ENCODE assay signal across 8 mouse cellular contexts in the genomic region with DNA sequence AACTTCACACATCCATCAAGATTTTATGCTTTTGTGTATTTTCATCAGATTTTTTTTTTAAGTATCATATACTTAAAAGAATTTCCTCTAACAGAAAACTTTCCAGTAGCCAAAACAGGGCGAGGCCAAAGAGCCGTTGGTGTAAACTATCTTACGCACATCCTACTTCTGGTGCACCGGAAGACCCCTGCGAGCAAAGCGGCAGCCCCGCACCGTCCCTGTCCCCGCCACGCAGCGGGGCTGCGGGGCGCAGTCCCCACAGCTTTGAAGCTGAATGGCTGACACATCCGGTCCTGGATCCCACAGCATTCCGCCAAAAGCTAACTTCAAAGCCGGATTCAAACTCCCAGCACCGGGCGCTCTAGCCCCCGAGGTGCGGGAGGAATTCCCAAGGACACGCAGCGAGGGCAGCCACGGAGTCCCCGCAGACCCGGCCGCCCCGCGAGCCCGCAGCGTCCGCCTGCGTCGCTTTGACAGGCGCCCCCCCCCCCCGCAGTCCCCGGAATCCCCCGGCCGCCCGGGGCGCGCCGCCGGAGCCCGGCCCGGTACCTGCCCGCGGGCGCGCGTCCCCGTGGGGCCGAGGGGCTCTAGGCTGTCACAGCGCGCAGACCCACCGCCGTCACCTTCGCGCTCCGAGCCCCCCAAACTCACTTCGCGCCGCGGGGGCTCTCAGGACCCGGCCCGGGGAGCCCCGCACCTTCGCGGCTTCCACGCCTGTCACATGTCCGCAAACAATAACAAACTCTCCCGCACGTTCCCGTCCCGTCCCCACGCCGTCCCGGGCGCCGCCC. TPM values are rescaled to one million over a fixed set of nuclear protein-coding genes. Genes with fewer than 3 reads are reported as not detected.
A peak's percentile ranks its signal among the peaks of the same experiment; 100 is the strongest.
DNase-seq lines count a peak whose midpoint lies in the region; ATAC-seq and TF ChIP-seq lines count a peak whose summit lies in the region.

No protein-coding gene starts in this region.

- no peaks in the 10 kb centered on the region for H3K27me3 ChIP-seq in heart, adult 2 months (ENCODE audit: control insufficient read depth, insufficient read depth, low read length)
- H3K27me3 ChIP-seq in forebrain, embryonic 15.5 days: 0 out of 2 replicates have a peak, but pooled peaks cover 11% of the 10 kb centered on the region
- no peaks in the 10 kb centered on the region; the same call in 1 of the 2 replicates for H3K27me3 ChIP-seq in midbrain, embryonic 14.5 days (ENCODE audit: control insufficient read depth, insufficient read depth, low read length)
- H3K27me3 ChIP-seq in testis, adult 2 months (ENCODE audit: control insufficient read depth, insufficient read depth, low read length): no peaks in the 10 kb centered on the region

- peaks cover 4% of the 10 kb centered on the region for H3K79me2 ChIP-seq in heart, adult 2 months (replicated peaks; ENCODE audit: control insufficient read depth, insufficient read depth, low read length)

- peak; percentile 47 for ATAC-seq in forebrain, embryonic 15.5 days (replicated peaks)
- ATAC-seq in midbrain, embryonic 14.5 days (ENCODE audit: low FRiP score, low TSS enrichment): peak; percentile 40

- TF ChIP-seq POLR2A in heart, adult 2 months (IDR thresholded peaks at IDR 0.05; ENCODE audit: insufficient read depth, low read depth, low read length): no peak
- TF ChIP-seq POLR2A in bone marrow, adult 2 months (IDR thresholded peaks at IDR 0.05; ENCODE audit: borderline replicate concordance, control insufficient read depth, low read depth, low read length): peak; percentile 53; the same call in 1 of the 2 replicates
- no peak for TF ChIP-seq POLR2A in testis, adult 2 months (IDR thresholded peaks at IDR 0.05; ENCODE audit: control insufficient read depth, low read depth, low read length)

- WGBS in heart, adult 2 months: under 1% methylated on average over 72 of the region's 79 CpGs
- under 1% methylated on average over 66 of the region's 79 CpGs for WGBS in bone marrow, adult 2 months
- under 1% methylated on average over 79 of the region's 79 CpGs for WGBS in forebrain, embryonic 15.5 days
- WGBS in midbrain, embryonic 14.5 days: under 1% methylated on average over 68 of the region's 79 CpGs

- DNase-seq in heart, adult 2 months: peak; percentile 72 to 73
- no peak for DNase-seq in heart, postnatal 25 days (ENCODE audit: low spot score)
- peak; percentile 57 for DNase-seq in kidney, postnatal 10 days
- peak; percentile 69 for DNase-seq in midbrain, embryonic 14.5 days
- DNase-seq in ovary, postnatal 10 days (ENCODE audit: low spot score): no peak

- H3K36me3 ChIP-seq in heart, adult 2 months (ENCODE audit: control insufficient read depth, insufficient read depth, low read length): peaks cover 9% of the 10 kb centered on the region
- H3K36me3 ChIP-seq in forebrain, embryonic 15.5 days: no peaks in the 10 kb centered on the region
- no peaks in the 10 kb centered on the region for H3K36me3 ChIP-seq in midbrain, embryonic 14.5 days (ENCODE audit: control insufficient read depth, insufficient read depth, low read length)
- no peaks in the 10 kb centered on the region for H3K36me3 ChIP-seq in testis, adult 2 months (ENCODE audit: control insufficient read depth, insufficient read depth, low read length)

- H3K9me3 ChIP-seq in forebrain, embryonic 15.5 days: no peaks in the 10 kb centered on the region
- no peaks in the 10 kb centered on the region for H3K9me3 ChIP-seq in midbrain, embryonic 14.5 days (ENCODE audit: control insufficient read depth, low read length)

- H3K9ac ChIP-seq in heart, adult 2 months (ENCODE audit: low read depth, low read length): peak overlapping the region; percentile 100
- H3K9ac ChIP-seq in forebrain, embryonic 15.5 days (replicated peaks): peak overlapping the region; percentile 76
- peak overlapping the region; percentile 86 for H3K9ac ChIP-seq in midbrain, embryonic 14.5 days (replicated peaks; ENCODE audit: low read length)

- H3K4me1 ChIP-seq in heart, adult 2 months (ENCODE audit: control insufficient read depth, insufficient read depth, low read length): peaks cover 15% of the 10 kb centered on the region
- H3K4me1 ChIP-seq in bone marrow, adult 2 months (ENCODE audit: control insufficient read depth, insufficient read depth, low read length): peaks cover 2% of the 10 kb centered on the region; the same call in 1 of the 2 replicates
- H3K4me1 ChIP-seq in forebrain, embryonic 15.5 days: peaks cover 40% of the 10 kb centered on the region
- H3K4me1 ChIP-seq in midbrain, embryonic 14.5 days (ENCODE audit: control insufficient read depth, insufficient read depth, low read length): peaks cover 15% of the 10 kb centered on the region; the same call in 1 of the 2 replicates
- peaks cover 16% of the 10 kb centered on the region for H3K4me1 ChIP-seq in testis, adult 2 months (ENCODE audit: control insufficient read depth, insufficient read depth, low read length)

- peak overlapping the region; percentile 71 for H3K4me2 ChIP-seq in forebrain, embryonic 15.5 days (replicated peaks)
- H3K4me2 ChIP-seq in midbrain, embryonic 14.5 days (ENCODE audit: low read length): peak overlapping the region; percentile 86

- intact Hi-C loops in heart, adult 2 months (cut with DNase I): loop anchor here (1.0 to 10.0 kb wide), 6 partner anchors 19 to 657 kb away; a partner anchor contains a TSS
- intact Hi-C loops in heart, postnatal 25 days (cut with DNase I): loop anchor here (2.0 to 5.0 kb wide), 5 partner anchors 13 to 390 kb away; no protein-coding TSS in a partner anchor

- peak overlapping the region; percentile 92 for H3K4me3 ChIP-seq in heart, adult 2 months
- peak overlapping the region; percentile 72 for H3K4me3 ChIP-seq in bone marrow, adult 2 months (replicated peaks; ENCODE audit: control insufficient read depth, low read depth, low read length)
- H3K4me3 ChIP-seq in forebrain, embryonic 15.5 days: peak overlapping the region; percentile 85
- peak overlapping the region; percentile 82 for H3K4me3 ChIP-seq in midbrain, embryonic 14.5 days (replicated peaks; ENCODE audit: low read depth, low read length)
- peak overlapping the region; percentile 92 for H3K4me3 ChIP-seq in testis, adult 2 months (ENCODE audit: control insufficient read depth, low read depth, low read length)

- no peak for TF ChIP-seq CTCF in heart, adult 2 months (IDR thresholded peaks at IDR 0.05)
- no peak for TF ChIP-seq CTCF in bone marrow, adult 2 months (IDR thresholded peaks at IDR 0.05; ENCODE audit: control insufficient read depth, insufficient read depth, low read length)
- TF ChIP-seq CTCF in testis, adult 2 months (IDR thresholded peaks at IDR 0.05; ENCODE audit: control insufficient read depth, insufficient read depth, insufficient replicate concordance, low read depth, low read length): no peak

- H3K27ac ChIP-seq in heart, adult 2 months: peak overlapping the region; percentile 96
- H3K27ac ChIP-seq in bone marrow, adult 2 months (ENCODE audit: control insufficient read depth, insufficient read depth, low read depth, low read length, poor library complexity): peak overlapping the region; percentile 99
- H3K27ac ChIP-seq in forebrain, embryonic 15.5 days (replicated peaks): peak overlapping the region; percentile 96
- peak overlapping the region; percentile 98 for H3K27ac ChIP-seq in midbrain, embryonic 14.5 days (replicated peaks; ENCODE audit: low read depth, low read length)
- peak overlapping the region; percentile 80 for H3K27ac ChIP-seq in testis, adult 2 months (ENCODE audit: control insufficient read depth, insufficient read depth, low read depth, low read length)

- TF ChIP-seq EP300 in heart, adult 2 months (IDR thresholded peaks at IDR 0.05; ENCODE audit: insufficient read depth, low read depth, low read length): no peak

RNA-seq across cellular contexts. Expression of a gene that starts 1.0 kb away (rescaled TPM):
- 10 to 100 TPM; 15.2 to 24.6 TPM for total RNA-seq in heart, adult 2 months (2021)
- polyA plus RNA-seq in heart, adult 2 months (2012; rRNA removed): 10.7 and 14.0 TPM in 2 replicates
- total RNA-seq in heart, postnatal 25 days (2021): 10 to 100 TPM; 27.9 to 33.0 TPM
- polyA plus RNA-seq in bone marrow, adult 2 months (2011; ENCODE audit: insufficient read depth, insufficient read length, low replicate concordance, missing spikeins): 21.4 and 30.7 TPM in 2 replicates
- 9.8 and 9.9 TPM in 2 replicates for polyA plus RNA-seq in forebrain, embryonic 15.5 days (2015; fragmentation: Nextera tagmentation; extraction: Ambion mirVana)
- 13.4 and 15.6 TPM in 2 replicates for polyA plus RNA-seq in midbrain, embryonic 14.5 days (2014; fragmentation: Nextera tagmentation; extraction: Ambion mirVana)
- polyA plus RNA-seq in testis, adult 2 months (2012; rRNA removed): 4.1 and 5.2 TPM in 2 replicates

Comparison
In these comparisons a context has a peak if more than half of its experiments do, and no peak if none do; other contexts are left out.
1. DNase-seq: peak in heart, adult 2 months (2 of 2), kidney, postnatal 10 days (single experiment) and midbrain, embryonic 14.5 days (single experiment); none in heart, postnatal 25 days (single experiment) and ovary, postnatal 10 days (single experiment).
2. Peak in every context shown above with its lines, with median percentiles within 50 percentile points of each other: H3K27ac ChIP-seq, H3K4me3 ChIP-seq and H3K9ac ChIP-seq.